Mouse (Mus musculus) adrenal gland, postnatal 25 days (tissue): Measurements from ENCODE around the gene Slain1. TPM values are rescaled to one million over a fixed set of nuclear protein-coding genes. Genes with fewer than 3 reads are reported as not detected.

Experiments used
- DNase-seq: peaks from one replicate; pipeline ENCODE4 v3.0.0; 2021; ENCODE audit warnings: mixed read lengths
- total RNA-seq: library from RNA; stranded (reverse); gene quantifications from 2 replicates; pipeline ENCODE4 v1.2.3, GENCODE M21; 2021

Slain1 gene
- total RNA-seq, 1 experiment from 2014 or later, result 3.5 TPM

DNA sequence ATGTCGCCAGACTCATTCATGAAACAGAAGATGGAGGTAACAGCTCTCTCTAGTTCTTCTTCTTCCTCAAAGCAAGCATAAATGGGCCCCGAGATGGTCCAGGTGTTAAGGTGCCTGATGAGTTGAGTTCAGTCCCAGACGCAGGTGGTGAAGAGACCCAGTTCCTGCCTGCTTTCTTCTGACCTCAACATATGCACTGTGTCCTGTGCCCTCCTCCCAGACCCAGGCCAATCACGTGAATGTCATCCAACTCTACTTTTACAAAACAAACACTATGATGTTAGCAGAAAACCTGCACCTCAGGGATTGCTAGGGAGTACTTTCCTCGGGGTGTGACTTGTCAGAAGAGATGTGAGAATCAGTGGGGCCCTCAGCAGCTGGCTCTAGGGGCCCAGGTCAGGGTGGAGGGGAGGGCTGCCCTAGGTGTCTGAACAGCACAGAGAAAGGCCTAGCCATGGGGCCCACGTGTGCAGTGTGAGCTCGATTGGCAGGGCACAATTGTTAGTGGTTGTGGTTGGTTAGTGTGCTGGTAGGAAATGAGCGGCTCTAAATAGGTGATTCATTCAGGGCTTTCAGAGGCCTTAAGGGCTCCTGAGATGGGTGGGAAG, 16.4 kb downstream of the Slain1 start:
- no peak for DNase-seq

DNA sequence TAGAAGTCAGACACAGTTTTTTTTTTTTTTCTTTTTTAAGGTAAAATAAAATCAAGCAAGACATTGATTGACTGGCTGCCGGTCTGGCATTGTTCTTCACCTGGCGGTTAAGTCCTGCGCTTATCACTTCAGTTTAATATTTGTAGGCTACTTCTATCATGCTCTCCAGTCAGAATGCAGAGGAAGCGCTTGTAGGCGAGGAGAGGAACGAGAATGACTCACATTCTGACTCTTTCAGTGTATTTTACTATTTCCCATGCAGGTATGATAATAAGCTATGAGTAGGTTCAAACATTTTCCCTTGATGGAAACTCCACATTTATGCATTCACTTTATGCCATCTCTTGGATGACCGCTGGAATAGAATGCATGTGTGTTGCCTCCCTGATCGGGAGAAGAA, 17.0 kb downstream of the Slain1 start:
- no peak for DNase-seq

DNA sequence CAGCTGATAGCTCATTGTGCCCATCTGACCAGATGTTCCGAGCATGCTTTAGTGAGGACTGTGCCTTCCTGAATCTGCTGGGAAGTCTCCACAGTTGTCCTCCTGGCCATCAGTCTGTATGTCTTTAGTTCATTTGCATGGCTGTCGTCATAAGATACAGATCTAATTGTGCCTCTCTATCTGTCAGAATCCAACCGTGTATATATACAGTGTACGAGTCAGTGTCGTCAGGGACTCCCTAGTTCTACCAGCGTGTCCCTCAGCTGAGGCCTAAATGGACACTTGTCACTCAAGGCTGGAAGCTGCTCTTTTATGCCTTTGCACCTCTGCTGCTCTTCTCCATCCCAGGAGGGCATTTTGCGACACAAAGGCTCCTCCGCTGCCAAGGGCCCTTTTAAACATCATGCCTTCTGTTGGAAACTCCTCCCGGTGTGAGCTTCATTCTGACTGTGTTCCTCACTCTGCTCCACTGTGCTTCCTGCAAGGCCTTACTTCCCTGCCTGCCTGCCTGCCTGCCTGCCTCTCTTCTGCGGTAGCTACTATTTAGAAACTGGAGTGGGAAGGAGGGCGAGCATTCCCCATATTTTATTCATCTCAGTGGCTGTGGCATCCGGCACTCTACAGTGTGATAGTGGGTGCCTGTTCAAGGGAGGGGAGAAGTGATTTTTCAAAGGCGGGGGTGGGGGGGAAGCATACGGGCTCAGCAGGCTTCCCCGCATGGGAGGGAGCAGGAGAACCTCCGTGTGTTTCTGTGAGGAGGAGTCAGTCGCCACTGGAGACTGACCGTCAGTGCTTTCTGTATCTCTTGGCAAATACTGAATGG, 29.6 kb downstream of the Slain1 start:
- DNase-seq, result no peak

DNA sequence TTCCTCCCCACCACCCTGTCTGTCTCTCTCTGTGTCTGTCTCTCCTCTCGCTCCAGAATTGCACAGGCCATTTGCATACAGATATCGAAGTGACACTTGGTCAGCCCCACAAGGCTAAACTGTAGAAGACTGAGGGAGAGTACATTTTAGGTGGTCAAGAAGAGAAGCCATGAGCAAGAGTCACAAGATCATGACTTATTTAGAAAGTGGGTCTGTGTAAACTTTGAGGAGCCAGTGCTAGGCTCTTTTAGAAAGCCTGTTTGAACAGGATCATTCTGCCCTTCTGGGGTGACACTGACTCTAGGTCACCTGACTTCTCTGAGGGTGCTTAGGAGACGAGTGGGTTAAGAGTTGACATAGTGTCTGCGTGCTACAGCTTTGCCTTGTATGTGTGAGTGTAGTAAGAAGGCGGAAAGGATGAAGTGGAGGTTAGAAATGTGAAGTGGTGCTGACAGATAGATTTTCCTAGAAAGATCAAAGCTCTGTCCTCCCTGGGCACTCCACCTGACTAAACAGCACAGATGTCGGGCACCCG, 30.3 kb downstream of the Slain1 start:
- DNase-seq, result no peak

DNA sequence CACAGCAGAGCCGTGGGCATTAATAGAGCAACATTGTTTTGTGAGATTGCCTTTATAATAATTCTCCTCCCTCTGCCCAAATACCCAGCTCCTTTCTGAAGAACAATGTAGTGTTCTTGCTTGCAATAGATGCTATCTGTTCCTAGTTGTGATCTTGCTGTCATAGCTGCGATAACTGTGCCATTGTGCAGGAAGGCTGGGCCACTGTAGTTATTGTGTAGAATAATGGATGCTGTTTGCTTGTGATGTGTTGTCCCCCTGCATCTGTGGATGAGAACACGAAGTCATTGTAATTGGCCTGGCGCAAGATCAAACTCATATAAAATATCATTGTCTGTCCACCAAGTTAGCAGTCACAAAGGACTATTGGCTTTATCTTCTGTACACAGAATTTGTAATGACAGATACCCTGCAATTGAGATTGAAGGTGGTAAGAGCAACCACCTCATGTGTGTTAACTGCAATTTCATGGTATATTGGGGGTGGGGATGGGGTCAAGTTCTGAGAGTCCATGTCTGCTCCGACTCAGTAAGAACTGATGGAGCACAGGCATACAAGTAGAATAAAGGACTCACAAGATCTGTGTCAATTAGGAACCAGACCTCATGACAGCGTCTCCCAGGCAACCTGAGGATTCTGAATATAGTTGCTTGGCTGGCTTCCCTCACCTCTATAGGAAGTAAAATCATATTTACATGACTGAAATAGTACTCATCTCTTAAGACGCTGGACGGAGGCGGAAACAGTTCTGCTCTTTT, 32.8 kb downstream of the Slain1 start:
- no peak for DNase-seq

DNA sequence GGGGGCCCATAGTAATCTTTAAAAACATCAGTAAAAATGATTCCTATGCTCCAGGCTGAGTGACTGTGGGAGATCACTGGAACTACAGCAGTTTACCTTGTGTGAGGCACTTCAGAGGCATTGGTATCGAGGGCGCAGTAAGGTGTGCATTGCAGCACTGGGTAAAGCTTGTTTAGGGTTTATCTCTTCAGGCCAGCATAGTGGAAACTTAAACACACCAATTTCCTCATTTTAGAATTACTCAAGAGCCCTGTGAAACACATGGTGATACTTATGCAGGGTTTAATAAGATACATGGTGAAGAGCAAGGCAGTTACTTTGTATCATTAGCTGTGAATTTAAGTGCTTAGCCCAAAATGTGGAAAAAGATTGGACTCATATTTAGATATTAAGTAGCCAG, 37.0 kb downstream of the Slain1 start:
- no peak for DNase-seq

DNA sequence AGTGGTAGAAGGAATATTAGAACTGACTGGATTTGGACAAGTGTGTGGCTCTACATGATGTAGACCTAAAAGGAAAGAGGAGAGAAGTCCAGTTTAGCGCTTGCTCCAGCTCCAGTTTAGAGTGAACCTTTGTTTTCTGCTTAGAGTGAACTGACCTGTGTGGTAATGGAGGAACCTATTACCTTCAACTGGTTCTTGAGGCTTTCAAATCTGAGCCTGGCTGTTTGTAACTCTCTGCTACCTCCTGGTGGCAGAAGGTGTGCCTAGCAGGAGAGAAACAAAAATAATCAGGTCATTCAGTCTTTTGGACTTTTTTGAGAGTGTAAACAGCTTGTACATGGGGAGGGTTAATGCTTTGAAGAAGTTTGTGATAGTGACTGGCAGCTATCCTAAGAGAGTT, 44.3 kb downstream of the Slain1 start:
- DNase-seq, result peak; percentile 21

DNA sequence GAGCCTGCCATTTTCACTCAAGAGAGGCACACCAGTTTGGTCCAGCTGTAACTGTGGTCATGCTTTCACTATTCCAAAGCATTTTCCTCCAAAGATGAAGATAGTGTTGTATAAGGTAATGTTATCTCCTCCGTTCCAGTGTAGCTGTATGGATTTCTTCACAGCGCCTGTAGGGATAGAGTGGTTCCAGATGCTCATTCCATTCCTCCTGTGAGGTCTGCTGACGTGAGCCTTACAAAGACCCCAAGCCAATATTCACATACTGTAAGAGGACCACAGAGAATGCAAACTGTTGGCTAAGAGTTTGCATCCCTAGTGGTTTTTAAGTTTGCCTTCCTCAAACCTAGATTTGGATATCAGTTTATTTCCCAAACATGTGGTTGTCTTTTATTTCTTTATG, 45.6 kb downstream of the Slain1 start:
- no peak for DNase-seq

DNA sequence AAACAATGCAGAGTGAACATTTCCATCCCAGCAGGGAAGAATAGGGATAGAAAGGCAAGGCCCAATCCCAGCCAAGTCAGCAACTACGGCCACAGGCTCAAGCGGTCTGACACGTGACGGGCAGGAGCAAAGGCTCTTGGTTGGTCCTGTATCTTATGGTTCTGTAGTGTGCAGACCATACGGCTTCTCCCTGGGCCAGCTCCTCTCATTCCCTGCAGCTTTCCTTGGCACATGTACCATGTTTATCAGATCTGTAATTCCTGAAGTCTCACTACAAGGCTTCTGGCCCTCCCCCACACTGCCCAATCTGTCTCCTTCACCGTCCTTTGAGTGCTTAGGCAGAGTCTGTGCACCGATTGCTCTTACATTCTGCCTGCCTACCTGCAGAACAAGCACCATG, 47.1 kb downstream of the Slain1 start:
- no peak for DNase-seq

DNA sequence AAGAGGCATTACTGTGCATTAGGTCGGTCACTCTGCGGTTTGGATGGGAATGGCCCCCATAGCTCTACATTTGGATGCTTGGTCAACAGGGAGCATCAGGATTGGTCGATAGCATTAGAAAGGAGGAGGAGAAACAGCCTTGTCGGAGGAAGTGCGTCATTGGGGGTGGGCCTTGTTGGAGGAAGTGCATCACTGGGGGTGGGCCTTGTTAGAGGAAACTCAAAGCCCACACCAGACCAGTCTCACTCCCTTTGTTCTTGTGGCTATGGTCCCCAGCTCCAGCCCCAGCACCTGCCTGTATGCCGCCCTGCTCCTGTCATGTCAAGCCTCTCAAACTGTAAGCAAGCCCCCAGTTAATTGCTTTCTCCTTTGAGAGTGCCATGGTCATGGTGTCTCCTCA, 49.3 kb downstream of the Slain1 start:
- no peak for DNase-seq

DNA sequence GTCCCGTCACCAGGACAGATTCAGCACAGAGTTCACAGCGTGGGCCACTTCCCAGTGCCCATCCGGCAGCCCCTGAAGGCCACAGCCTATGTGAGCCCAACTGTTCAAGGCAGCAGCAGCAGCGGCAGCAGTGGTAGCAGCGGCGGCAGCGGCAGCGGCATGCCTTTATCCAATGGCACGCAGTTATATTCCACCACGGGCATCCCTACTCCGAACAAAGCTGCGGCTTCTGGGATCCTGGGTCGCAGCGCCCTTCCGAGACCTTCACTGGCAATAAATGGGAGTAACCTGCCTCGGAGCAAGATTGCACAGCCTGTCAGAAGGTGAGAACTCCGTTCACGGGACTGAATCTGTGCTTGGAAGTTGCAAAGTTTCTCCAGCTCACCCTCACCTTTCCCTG, 52.5 kb downstream of the Slain1 start:
- DNase-seq, result no peak

DNA sequence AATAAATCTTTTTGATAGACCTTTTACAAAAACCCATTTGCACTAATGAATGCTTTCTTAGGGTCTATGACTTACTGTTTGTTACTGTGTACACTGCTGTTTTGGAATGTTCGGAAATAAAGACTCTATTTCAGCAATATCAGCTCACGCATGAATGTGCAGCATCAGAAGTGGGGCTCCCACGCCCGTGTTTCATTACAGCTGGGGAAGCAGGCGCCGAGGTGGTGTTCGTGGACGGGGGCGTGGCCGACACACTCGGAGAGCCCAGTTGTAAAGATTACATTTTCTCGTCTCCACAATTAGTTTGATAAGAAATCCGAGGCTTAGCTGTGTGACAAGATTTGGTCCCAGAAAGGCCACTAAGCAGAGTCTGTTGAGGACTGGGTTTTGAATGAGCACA, 54.7 kb downstream of the Slain1 start:
- no peak for DNase-seq

DNA sequence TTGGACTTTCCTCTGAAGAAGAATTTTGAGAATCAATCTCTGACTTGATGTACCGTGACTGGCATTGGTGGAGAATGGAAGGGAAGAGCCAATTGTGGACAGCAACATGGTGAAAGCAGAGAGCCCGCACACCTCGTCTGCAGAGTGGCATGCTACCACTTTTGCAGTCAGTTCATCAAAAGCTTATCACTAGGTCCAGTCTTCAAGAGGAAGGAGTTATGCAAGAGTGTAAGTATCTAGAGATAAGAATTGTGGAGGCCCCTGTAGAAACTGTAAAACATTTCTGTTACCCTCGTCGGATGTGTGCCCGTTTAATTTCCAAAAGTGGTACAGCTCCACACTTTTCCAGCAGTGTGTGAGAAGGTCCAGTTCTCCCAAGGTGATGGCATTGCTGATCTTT, 56.3 kb downstream of the Slain1 start:
- DNase-seq, result no peak

DNA sequence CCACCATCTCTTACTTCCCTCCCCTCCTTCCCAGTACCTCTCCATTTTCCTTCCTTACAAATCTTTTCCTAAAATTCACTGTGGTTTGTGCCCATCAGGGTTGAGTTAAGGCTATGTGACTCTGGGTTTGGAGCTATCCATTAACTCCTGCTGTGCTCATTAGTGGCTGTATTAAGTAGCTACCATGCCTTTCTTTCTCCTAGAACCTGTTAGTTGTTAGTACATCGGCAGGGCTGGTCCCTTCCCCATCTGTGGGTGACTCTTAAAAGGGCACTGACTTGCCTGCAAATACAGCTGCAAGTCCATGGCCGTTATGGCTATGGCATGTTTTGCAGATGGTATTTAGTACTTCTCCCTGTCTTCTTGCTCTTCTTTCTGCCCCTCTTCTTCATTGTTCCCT, 58.6 kb downstream of the Slain1 start:
- no peak for DNase-seq

DNA sequence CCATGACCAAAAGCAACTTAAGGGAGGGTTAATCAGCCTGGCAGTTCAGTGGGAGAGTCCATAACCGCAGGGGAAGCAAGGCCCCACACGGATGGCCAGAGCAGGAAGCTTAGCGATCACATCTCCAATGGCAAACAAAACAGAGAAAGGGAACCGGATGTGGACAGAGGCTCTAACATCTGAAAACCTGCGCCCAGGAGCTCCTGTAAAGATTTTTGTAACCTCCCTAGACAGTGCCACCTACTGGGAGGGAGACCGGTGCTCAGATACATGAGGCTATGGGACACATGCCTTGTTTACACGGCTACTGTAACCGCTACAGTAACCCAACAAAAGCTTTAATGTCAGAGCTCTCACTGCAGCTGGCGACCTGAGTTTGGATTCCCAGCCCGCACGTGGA, 59.2 kb downstream of the Slain1 start:
- DNase-seq, result no peak

DNA sequence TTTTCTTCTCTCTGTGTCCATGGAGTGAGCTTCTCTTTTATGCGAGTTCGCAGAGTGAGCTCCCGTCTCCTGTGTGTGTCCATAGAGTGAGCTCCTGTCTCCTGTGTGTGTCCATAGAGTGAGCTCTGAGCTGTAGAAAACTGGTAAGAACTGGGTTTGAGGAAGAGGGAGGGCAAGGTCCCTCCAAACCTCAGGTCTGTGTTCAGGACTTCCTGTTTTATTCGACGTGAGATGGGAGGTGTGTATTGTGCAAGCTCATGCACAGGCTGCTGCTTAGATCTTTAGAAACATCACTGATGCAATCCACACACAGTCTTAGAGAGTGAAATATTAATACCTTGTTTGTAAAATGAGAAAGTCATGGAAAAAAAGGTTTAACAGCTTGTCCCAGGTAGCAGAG, 63.0 kb downstream of the Slain1 start:
- no peak for DNase-seq

DNA sequence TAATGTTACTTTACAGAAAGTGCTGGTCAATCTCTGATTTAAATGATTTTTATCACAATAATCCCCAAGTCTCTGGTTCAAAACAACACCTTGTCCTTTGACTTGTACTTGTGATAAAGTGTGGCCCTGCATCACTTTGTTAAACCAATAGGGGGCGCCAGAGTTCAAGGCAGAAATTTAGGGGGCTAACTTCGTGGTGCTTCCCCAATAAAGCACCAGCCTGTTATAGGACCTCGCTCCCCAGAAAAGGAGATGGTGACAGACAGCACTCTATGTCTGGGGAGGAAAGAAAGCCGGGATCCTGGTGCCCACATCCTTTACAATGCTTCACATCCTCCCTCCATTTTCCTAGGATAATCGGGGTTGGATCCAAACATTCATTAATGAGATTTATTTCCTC, 67.5 kb downstream of the Slain1 start:
- no peak for DNase-seq

DNA sequence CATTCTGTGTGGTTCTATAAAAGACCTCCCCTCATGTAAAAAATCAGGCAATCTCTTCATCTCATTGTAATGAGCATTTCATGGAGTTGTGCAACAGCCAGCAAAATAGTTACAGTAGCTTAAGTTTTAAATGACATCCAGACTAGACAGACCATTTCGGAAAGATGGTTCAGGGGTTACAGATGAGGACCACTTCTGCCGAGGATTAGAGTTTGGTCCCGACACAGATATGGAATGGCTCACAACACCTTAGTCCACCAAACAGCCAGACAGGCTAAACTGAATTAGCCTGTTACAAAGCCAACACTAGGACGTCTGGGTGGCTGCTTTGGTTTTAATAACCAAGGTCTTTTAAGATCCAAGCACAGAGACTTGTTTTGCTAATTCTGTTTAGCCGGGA, 68.0 kb downstream of the Slain1 start:
- DNase-seq, result no peak

DNA sequence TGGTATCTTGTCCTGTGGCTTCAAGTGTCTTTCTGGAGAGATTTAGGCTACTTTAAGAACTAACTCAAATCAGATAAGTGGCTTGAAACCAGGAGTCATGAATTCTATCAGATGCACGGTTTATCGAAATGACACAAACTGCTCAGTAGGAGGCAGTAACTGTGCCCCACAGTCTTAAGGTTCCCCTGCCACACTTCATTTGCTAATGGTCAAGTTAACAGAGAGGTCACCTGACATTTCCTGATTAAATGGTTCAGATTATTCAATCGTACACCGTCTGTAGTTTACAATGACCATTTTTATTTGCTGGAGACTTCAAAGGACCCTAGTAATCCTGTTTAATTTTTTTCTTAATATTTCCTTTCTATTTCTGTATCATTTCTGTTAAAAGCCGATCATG, 68.4 kb downstream of the Slain1 start:
- no peak for DNase-seq

DNA sequence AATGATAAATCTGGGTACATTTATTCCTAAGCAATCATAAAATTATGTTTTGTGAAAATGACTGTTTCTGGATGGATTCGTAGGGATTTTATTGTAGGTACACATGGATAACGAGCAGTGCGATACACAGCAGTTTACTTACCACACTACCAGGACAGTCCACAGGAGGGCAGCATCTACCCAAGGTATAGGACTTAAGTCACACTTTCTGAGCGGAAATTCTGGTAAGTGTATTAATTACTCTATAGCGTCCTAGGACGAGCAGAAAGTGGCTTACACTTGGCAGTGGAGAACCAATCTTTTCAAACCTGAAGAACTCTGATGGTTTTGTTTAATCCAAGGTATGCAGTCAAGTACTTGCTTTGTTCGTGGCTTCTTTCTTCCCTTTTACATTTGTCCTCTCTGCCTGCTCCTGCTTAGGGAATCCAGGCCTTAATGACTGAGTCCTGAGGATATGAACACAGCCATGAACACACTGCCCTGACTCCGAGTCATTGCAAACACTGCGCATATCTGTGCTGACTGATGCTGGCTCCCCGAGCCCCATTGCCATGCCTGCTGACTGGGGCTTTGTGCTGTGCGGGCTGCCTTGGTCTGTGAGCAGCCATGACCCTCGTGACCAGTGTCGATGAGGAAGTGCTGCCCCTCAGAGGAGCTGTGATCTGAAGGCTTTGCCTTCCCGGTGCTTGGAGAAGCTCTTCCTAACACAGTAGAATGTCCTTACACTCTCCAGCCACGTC, 69.0 kb downstream of the Slain1 start:
- DNase-seq, result peak; percentile 84

DNA sequence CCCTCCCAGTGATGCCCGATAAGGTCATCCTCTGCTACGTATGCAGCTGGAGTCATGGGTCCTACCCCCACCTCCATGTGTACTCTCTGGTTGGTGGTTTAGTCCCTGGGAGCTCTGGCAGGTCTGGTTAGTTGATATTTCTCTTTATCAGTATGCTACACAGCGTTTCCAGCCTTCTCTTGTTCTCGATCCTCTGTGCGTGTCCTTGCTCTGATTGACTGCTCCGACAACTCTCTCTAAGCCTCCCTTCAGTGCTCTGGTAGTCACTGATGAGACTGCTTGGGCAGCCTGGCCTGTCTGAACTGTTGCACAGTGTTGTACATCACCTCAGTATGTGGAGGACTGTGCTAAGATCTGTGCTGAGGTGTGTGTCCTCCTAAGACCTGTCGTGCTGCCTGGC, 70.1 kb downstream of the Slain1 start:
- no peak for DNase-seq

DNA sequence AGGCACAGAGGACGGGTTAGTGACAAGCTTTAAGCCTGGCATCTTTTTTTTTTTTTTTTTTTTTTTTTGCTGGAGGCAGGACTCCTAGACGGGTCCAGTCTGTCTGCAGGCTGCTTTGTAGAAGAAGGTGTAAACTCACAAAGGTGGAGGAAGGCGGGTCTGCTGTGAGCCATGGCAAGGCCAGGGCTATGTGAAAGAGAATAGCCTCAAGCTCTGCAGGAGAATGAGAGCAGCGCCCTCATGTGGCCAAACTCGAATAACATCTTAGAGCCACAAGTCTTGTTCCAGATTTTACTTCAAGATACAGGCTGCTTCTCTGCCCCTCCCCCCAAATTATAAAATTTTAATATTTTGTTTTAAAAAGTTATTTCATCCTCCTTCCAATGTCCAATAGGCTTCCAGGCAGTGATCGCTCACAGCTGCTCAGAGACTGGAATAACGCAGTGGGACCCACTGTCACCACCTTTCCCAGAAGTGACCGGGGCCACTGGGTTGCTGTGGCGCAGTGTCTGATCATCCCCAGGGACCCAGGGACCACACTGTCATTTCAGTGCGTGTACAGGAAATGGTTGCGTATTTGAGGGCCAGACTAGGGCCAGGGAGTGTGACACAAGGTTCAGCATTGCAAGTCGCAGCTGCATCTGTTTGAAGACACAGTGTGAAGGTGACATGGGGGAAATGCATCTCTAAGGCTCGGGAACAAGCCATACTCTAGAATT, 70.8 kb downstream of the Slain1 start:
- peak; percentile 54 for DNase-seq
